Comparison of ENCODE assay signal across 28 mouse cellular contexts in the genomic region with DNA sequence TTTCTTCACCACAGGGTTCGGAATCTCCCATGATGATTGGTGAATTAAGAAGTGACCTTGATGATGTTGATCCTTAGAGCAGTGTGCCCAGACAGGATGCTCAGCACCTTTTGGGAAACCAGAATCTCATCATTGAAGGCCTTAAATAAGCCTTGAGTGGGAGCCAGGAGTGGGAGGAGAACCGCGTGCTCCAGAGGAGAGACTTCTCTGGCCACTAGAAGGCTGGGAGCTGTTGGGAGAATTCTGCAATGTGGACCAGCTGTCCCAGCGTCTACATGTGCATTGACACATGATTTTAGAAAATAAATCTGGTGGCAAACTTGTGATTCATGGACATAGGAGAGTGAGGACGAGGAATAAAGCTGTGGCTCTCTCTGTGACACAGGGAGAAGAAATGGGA. TPM values are rescaled to one million over a fixed set of nuclear protein-coding genes. Genes with fewer than 3 reads are reported as not detected.
"Had no signal": no experiment of that assay in that cellular context is flagged by ENCODE, and none has a peak within 500 bp of the region (broad histone marks: within the 10 kb centered on the region; RNA-seq: fewer than 3 reads in every experiment).

No protein-coding gene starts in this region.

- DNase-seq: kidney, adult 18-20 months; kidney, adult 9 months; kidney, postnatal 14 days; kidney, postnatal 4 days; liver, postnatal 0 days; lung, postnatal 10 days; lung, postnatal 36 days; retina, postnatal 1 day; right cerebral cortex, postnatal 4 days; thymus, postnatal 25 days had no signal

- H3K9me3 ChIP-seq: limb, embryonic 12.5 days; limb, embryonic 15.5 days; lung, embryonic 15.5 days; megakaryocyte, embryonic 14.5 days; midbrain, embryonic 10.5 days; midbrain, embryonic 13.5 days; neural tube, embryonic 13.5 days had no signal

- H3K4me1 ChIP-seq: limb, embryonic 12.5 days; limb, embryonic 15.5 days; lung, embryonic 15.5 days; megakaryocyte, embryonic 14.5 days; midbrain, embryonic 10.5 days; midbrain, embryonic 13.5 days had no signal

- H3K9ac ChIP-seq: limb, embryonic 12.5 days; limb, embryonic 15.5 days; liver, embryonic 14.5 days; liver, postnatal 0 days; lung, embryonic 15.5 days; midbrain, embryonic 13.5 days; neural tube, embryonic 13.5 days had no signal

- ATAC-seq: intestine, embryonic 16.5 days; liver, postnatal 0 days; midbrain, embryonic 13.5 days; midbrain, embryonic 16.5 days had no signal

- H3K27ac ChIP-seq: limb, embryonic 12.5 days; limb, embryonic 15.5 days; liver, embryonic 14.5 days; lung, embryonic 15.5 days; midbrain, embryonic 10.5 days; midbrain, embryonic 13.5 days; neural tube, embryonic 13.5 days; stomach, postnatal 0 days had no signal

- H3K4me3 ChIP-seq: limb, embryonic 12.5 days; limb, embryonic 15.5 days; lung, embryonic 15.5 days; megakaryocyte, embryonic 14.5 days; midbrain, embryonic 10.5 days; midbrain, embryonic 13.5 days; myocyte; neural tube, embryonic 13.5 days had no signal

- H3K4me2 ChIP-seq: limb, embryonic 12.5 days; limb, embryonic 15.5 days; liver, embryonic 11.5 days; lung, embryonic 15.5 days; midbrain, embryonic 13.5 days; neural tube, embryonic 13.5 days had no signal

- H3K27me3 ChIP-seq: limb, embryonic 12.5 days; limb, embryonic 15.5 days; lung, embryonic 15.5 days; megakaryocyte, embryonic 14.5 days; midbrain, embryonic 13.5 days; neural tube, embryonic 13.5 days had no signal

RNA-seq across cellular contexts. Expression of gene Pcsk9, which starts 25.4 kb away (rescaled TPM):
- total RNA-seq: monocyte, adult 5-6 weeks had no signal

RNA-seq across cellular contexts. Expression of gene Bsnd, which starts 53.3 kb away (rescaled TPM):
- total RNA-seq: layer of hippocampus, adult 18-20 months; left cerebral cortex, postnatal 14 days; monocyte, adult 5-6 weeks; neutrophil, adult 5-6 weeks had no signal
- polyA plus RNA-seq: intestine, embryonic 16.5 days; limb, embryonic 12.5 days; limb, embryonic 15.5 days; liver, embryonic 11.5 days; liver, embryonic 14.5 days; liver, postnatal 0 days; lung, embryonic 15.5 days; midbrain, embryonic 10.5 days; midbrain, embryonic 13.5 days; midbrain, embryonic 16.5 days; myocyte; neural tube, embryonic 13.5 days; stomach, embryonic 14.5 days had no signal
